Mouse (Mus musculus) megakaryocyte, adult 5-6 weeks (primary cell): ENCODE measurements at regions not wholly inside any gene's neighbourhood (a gene's known extent, or its start where the extent isn't known, plus 50 kb on each side); places are given as distances from the start of the nearest gene placed in this dataset.
"Not testable (repeated sequence)": the region's sequence is repeated elsewhere in the genome, so short reads cannot be mapped to it uniquely, and the experiment has no call there.

Experiments
- ATAC-seq: 2 replicates; pipeline ENCODE4 v1.8.0; 2016; ENCODE audit warnings: mild to moderate bottlenecking, inconsistent platforms; ENCODE audit not compliant: poor library complexity, severe bottlenecking

DNA sequence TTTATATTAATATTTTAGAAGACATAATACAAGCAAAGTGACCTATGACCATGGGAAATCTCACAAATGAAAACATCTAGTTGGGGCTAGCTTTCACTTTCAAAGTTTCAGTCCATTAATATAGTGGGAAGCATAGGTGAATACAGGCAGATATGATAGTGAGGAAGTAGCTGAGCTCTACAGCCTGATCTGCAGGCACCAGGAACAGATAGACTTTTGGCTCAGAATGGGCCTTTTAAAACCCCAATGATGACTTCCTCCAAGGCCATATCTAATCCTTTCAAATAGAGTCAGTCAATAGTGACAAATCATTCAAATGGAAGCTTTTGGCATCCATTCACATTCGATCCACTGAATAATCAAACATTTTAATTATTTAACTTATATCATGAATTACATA lies 581.6 kb upstream of the Pcdh17 start:
- ATAC-seq, result no peak

- no peak for ATAC-seq
Observed at GRCm38 (mm10) chr14:83862653-83863052, 580.7 kb upstream of the Pcdh17 start.

GRCm38 (mm10) chr14:83886393-83886792 lies 557.0 kb upstream of the Pcdh17 start:
- no peak for ATAC-seq

- not testable (repeated sequence) for ATAC-seq
Observed at GRCm38 (mm10) chr14:83900711-83901110, 542.7 kb upstream of the Pcdh17 start.

DNA sequence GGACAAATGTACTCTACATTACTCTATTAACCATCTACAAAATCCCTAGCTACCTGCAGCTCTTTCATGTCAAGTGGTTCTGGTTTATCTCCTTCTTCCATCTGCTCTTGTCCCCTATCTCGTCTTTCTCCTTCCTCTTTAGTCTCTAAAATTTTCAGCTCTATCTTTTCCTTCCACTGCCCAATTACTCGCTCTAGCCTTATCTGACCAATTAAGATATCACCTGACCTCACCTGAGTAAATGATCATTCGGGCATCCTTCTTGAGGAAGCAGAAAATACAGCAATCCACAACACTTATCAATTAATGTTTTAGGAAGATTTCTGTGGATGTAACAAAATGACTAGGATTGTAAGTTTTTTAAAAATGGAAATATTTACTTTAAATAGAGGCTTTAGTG lies 500.3 kb upstream of the Pcdh17 start:
- no peak for ATAC-seq

DNA sequence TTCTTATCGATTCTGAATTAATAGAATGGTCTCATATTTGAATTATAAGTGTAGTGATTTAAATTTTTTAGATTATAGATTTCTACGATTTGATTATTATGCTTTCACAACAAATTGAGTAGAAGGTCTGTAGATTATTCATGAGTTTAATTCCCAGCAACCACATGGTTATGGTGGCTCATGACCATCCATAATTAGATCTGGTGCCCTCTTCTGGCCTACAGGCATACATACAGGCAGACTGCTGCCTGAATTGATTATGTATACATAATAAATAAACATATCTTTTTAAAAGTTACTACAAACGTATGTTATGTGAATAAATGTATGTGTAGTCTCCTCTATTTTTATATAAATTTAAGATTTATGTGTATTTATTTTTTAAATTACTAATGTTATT lies 499.2 kb upstream of the Pcdh17 start:
- no peak for ATAC-seq

DNA sequence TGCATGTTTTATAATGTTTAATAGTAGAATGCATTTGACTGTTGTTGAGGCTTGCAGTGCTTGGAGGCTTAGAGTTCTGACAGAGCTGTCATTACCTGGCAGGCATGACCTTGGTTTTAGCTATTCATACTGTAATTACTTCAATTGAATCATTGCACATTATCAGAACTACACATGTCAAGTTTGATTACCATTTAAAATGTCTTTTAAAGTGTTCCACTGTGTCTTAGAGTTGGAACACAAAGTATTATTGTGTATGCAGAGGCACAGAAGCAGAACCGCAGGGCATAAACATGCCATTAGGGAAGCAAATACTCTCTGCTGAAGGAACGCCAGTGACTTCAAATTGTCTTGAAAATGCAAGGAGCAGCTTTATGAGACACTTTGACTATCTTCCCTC lies 493.7 kb upstream of the Pcdh17 start:
- ATAC-seq, result no peak

DNA sequence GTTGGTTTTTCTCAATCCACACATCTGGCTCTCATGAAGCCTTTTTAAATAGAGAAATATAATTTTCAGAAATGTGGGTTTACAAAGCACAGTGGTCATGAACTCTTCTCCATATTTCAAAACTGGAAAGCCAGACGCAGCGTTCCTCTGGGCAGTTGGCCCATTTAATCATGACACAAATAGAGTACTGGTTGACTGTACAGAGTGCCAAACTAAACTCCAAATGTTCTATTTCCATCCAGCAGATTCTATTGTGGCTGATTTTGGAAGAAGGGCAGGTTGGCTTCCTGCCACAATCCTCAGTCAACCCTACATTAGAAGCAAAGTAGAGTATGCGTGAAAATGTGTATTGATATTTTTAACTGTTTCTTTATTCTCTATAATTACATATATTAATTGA lies 484.3 kb upstream of the Pcdh17 start:
- ATAC-seq, result no peak

- ATAC-seq, result 0 out of 2 replicates have a peak, but pooled peaks have one; percentile 7
Observed at GRCm38 (mm10) chr14:83983566-83983965, 459.8 kb upstream of the Pcdh17 start.
